Mouse (Mus musculus) skeletal muscle tissue, postnatal 0 days (tissue): ENCODE results near the gene Gm44596. TPM values are rescaled to one million over a fixed set of nuclear protein-coding genes. Genes with fewer than 3 reads are reported as not detected.

ENCODE experiments used
- polyA plus RNA-seq: library from polyadenylated mRNA; unstranded; fragments of >200 nt; fragmentation: Nextera tagmentation; extraction: Ambion mirVana; gene quantifications from 2 replicates; pipeline ENCODE4 v1.2.1, GENCODE M21; 2015

Gm44596 gene
- not detected in 2 replicates for polyA plus RNA-seq

DNA sequence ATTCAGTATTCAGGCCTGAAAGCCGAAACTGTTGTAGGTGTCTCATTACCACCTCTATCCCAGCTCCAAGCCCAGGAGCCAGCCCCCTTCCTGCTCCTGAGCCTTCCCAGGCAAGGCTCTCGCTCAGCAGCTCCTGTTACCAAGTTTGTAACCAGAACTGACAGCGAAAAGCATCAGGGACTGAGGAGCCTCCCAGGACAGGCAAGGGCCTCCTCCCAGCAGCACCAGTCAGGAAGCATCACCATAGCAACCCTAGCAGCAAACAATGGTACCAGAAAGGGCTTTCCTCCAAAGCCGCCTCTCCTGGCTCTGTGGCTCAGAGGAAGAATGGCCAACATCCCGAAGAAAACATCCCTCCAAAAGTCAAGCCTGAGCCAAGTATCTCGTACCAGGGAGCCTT, at the start of gene Gm44596, which contains the start of gene Tex52:
TSS of gene Gm44596 (plus strand) at position 312 of the 400 bp plus-strand sequence.
TSS of gene Tex52 (plus strand) at position 265 of the 400 bp plus-strand sequence.

GRCm38 (mm10) chr6:128355726-128356416, 19.4 kb upstream of the Gm44596 start, which contains the start of gene Tulp3:
Gene Tulp3 (minus strand): TSS chr6:128355851.

DNA sequence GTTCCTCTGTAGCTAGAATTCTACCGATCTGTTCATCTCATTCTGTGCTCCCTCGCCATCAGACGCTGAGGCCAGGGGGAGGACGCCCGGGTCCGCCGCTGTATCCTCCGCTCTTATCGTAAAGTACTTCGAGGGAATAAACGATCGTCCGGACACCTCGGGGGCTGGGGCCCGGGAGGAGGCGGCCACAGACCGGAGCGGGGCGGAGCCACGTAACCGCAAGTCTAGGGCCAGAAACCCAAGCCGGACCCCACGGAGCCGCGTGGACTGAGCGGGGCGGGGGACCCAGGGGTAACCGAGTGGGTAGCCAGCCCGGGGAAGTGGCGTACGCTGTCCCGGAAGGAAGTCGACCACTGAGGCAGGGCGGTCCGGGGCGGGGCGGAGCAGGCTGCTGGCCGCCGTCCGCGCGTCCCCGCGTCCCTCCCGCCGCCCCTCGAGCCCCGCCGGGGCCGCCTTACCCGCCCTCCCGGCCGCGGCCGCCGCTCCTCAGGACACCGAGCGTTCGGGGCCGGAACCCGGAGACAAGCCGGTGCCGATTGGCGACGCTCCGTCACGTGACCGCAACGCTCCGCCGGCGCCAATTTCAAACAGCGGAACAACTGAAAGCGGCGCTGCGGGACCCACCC, 12.8 kb upstream of the Gm44596 start, which contains the start of the genes Rhno1 and Foxm1:
TSS of gene Rhno1 (minus strand) at position 531 of the 626 bp plus-strand sequence.
TSS of gene Foxm1 (plus strand) at position 587 of the 626 bp plus-strand sequence.

DNA sequence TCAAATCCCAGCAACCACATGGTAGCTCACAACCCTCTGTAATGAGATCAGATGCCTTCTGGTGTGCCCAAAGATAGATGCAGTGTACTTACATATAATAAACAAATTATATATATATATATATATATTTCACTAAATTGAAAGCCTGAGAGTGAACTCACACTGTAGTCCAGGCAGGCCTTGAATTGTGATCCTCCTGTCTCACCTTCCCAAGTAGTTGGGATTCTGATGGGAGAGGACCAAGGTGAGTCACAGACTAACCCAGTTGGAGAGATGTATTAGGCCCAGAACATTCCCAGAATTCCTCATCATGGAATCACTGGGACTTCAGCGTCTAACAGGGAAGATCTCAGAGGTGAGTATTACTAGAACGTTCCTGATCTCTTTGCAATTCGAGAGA, 23.7 kb downstream of the Gm44596 start, which contains the start of gene Nrip2:
TSS of gene Nrip2 (plus strand) at position 301 of the 400 bp plus-strand sequence.

DNA sequence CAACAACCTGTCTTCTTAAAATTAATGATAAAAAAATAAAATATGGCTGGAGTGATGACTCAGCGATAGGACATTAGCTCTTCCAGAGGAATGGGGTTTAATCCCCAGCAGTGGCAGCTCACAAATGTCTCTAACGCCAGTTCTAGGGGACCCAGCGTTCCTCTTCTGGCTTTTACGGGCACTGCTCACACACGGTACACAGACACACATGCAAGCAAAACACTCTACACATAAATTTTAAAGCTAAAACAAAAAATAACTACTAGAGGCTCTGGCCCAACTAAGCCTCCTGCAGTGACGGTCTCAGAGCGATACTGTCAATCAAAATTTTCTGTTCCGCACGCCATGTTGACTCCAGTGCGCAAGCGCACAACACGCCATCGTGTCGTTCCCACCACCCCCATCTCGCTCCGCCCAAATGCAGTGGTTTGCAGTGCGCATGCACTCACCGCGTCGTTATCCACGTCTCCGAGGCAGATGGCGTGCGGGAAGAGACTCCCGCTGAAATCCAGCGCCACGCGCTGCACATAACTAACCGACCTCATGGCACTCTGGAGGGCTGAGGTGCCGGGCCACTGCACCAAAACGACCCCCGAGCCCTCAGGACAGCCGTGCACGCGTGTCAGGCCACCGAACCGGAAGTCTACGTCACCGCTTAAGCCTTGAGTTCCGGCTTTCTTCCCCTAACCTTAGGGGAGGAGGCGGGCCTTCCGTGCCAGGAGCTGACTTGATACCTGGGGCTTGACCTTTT, 49.1 kb downstream of the Gm44596 start, which contains the start of gene Itfg2:
TSS of gene Itfg2 (minus strand) at position 663 of the 751 bp plus-strand sequence.

GRCm38 (mm10) chr6:128438317-128438870, 63.1 kb downstream of the Gm44596 start, which contains the start of gene Fkbp4:
Gene Fkbp4 (minus strand): TSS chr6:128438677.

Other genes starting within 250 kb of the Gm44596 start
- 78.7 and 81.9 TPM in 2 replicates for gene Tspan9, start 231.9 kb upstream of the Gm44596 start, polyA plus RNA-seq
- 9.4 and 9.6 TPM in 2 replicates for gene Tead4, start 74.7 kb upstream of the Gm44596 start, polyA plus RNA-seq
- gene Tulp3, start 19.7 kb upstream of the Gm44596 start, polyA plus RNA-seq = 5.0 and 5.1 TPM in 2 replicates
- gene Rhno1, start 12.6 kb upstream of the Gm44596 start, polyA plus RNA-seq = 31.8 and 33.6 TPM in 2 replicates
- gene Foxm1, start 12.5 kb upstream of the Gm44596 start, polyA plus RNA-seq = 6.0 and 6.3 TPM in 2 replicates
- 0.10 and 0.17 TPM in 2 replicates for gene Tex52, start within 50 bp of the Gm44596 start, polyA plus RNA-seq
- gene Nrip2, start 23.8 kb downstream of the Gm44596 start, polyA plus RNA-seq = 5.0 and 5.8 TPM in 2 replicates
- gene Itfg2, start 49.4 kb downstream of the Gm44596 start, polyA plus RNA-seq = 17.1 and 19.7 TPM in 2 replicates
- gene Fkbp4, start 63.2 kb downstream of the Gm44596 start, polyA plus RNA-seq = 115 and 127 TPM in 2 replicates
- gene Pzp, start 151.2 kb downstream of the Gm44596 start, polyA plus RNA-seq = 0.94 and 0.99 TPM in 2 replicates
- not detected in 2 replicates for gene A2ml1, start 206.1 kb downstream of the Gm44596 start, polyA plus RNA-seq
- gene Klrb1a, start 248.0 kb downstream of the Gm44596 start, polyA plus RNA-seq = 0.29 and 0.30 TPM in 2 replicates